Mouse (Mus musculus) neural tube, embryonic 15.5 days (tissue): ENCODE results near the gene Poll. TPM values are rescaled to one million over a fixed set of nuclear protein-coding genes. Genes with fewer than 3 reads are reported as not detected.

Experiments
- polyA plus RNA-seq: library from polyadenylated mRNA; unstranded; fragments of >200 nt; fragmentation: Nextera tagmentation; extraction: Ambion mirVana; gene quantifications from 2 replicates; pipeline ENCODE4 v1.2.1, GENCODE M21; 2015

Poll gene
- polyA plus RNA-seq, 1 experiment from 2014 or later = 11.0 TPM

Other genes starting within 250 kb of the Poll start
- 64.8 and 68.2 TPM in 2 replicates for gene Btrc, start 196.8 kb downstream of the Poll start, polyA plus RNA-seq
- gene Gm17018, start 84 bp upstream of the Poll start, polyA plus RNA-seq = 76.7 and 80.3 TPM in 2 replicates
- gene Fbxw4, start 99.8 kb upstream of the Poll start, polyA plus RNA-seq = 8.2 and 8.4 TPM in 2 replicates
- 0.13 and 0.31 TPM in 2 replicates for gene Fgf8, start 182.4 kb upstream of the Poll start, polyA plus RNA-seq
- gene Npm3, start 189.1 kb upstream of the Poll start, polyA plus RNA-seq = 7.1 and 9.1 TPM in 2 replicates
- 64.6 and 71.2 TPM in 2 replicates for gene Mgea5, start 223.3 kb upstream of the Poll start, polyA plus RNA-seq